Mouse (Mus musculus): Measurements from ENCODE around the gene Nmnat2.
A peak's percentile ranks its signal among the peaks of the same experiment; 100 is the strongest.

Nmnat2 gene

GRCm38 (mm10) chr1:153124502-153124901, 169.7 kb downstream of the Nmnat2 start:
- DNase-seq (ENCODE audit: low read depth, low spot score) = no peak

GRCm38 (mm10) chr1:153125287-153126275, 170.8 kb downstream of the Nmnat2 start:
- no peak for DNase-seq (ENCODE audit: low read depth, low spot score)

- DNase-seq (ENCODE audit: low read depth, low spot score) = peak; percentile 50
Measured at GRCm38 (mm10) chr1:153126491-153127381, 171.9 kb downstream of the Nmnat2 start.

- DNase-seq (ENCODE audit: low read depth, low spot score) = no peak
Measured at GRCm38 (mm10) chr1:153127622-153128021, 172.8 kb downstream of the Nmnat2 start.

- no peak for DNase-seq (ENCODE audit: low read depth, low spot score)
Measured at GRCm38 (mm10) chr1:153128780-153129179, 174.0 kb downstream of the Nmnat2 start.

GRCm38 (mm10) chr1:153129992-153130713, 175.4 kb downstream of the Nmnat2 start:
- peak; percentile 35 for DNase-seq (ENCODE audit: low read depth, low spot score)

GRCm38 (mm10) chr1:153133865-153134781, 179.3 kb downstream of the Nmnat2 start:
- no peak for DNase-seq (ENCODE audit: low read depth, low spot score)

GRCm38 (mm10) chr1:153136647-153137046, 181.9 kb downstream of the Nmnat2 start:
- DNase-seq (ENCODE audit: low read depth, low spot score) = no peak

GRCm38 (mm10) chr1:153138486-153138885, 183.7 kb downstream of the Nmnat2 start:
- no peak for DNase-seq (ENCODE audit: low read depth, low spot score)

- no peak for DNase-seq (ENCODE audit: low read depth, low spot score)
Measured at GRCm38 (mm10) chr1:153139635-153140034, 184.8 kb downstream of the Nmnat2 start.

GRCm38 (mm10) chr1:153140265-153140664, 185.5 kb downstream of the Nmnat2 start:
- DNase-seq (ENCODE audit: low read depth, low spot score) = no peak

- no peak for DNase-seq (ENCODE audit: low read depth, low spot score)
Measured at GRCm38 (mm10) chr1:153140747-153141228, 186.0 kb downstream of the Nmnat2 start.

- DNase-seq (ENCODE audit: low read depth, low spot score) = no peak
Measured at GRCm38 (mm10) chr1:153144021-153144420, 189.2 kb downstream of the Nmnat2 start.

GRCm38 (mm10) chr1:153145791-153146190, 191.0 kb downstream of the Nmnat2 start:
- DNase-seq (ENCODE audit: low read depth, low spot score) = no peak

- DNase-seq (ENCODE audit: low read depth, low spot score) = no peak
Measured at GRCm38 (mm10) chr1:153152594-153152993, 197.8 kb downstream of the Nmnat2 start.

- DNase-seq (ENCODE audit: low read depth, low spot score) = peak; percentile 51
Measured at GRCm38 (mm10) chr1:153153619-153154137, 198.9 kb downstream of the Nmnat2 start.

GRCm38 (mm10) chr1:153155364-153155763, 200.6 kb downstream of the Nmnat2 start:
- DNase-seq (ENCODE audit: low read depth, low spot score) = no peak

- DNase-seq (ENCODE audit: low read depth, low spot score) = no peak
Measured at GRCm38 (mm10) chr1:153157021-153157623, 202.3 kb downstream of the Nmnat2 start.

- no peak for DNase-seq (ENCODE audit: low read depth, low spot score)
Measured at GRCm38 (mm10) chr1:153159137-153159536, 204.3 kb downstream of the Nmnat2 start.

GRCm38 (mm10) chr1:153163831-153164230, 209.0 kb downstream of the Nmnat2 start:
- DNase-seq (ENCODE audit: low read depth, low spot score) = no peak
